Mouse (Mus musculus) right cerebral cortex, postnatal 10 days (tissue): ENCODE measurements around the gene Dcdc2b.

Experiments
- DNase-seq, 2 experiments: peaks; one replicate each; pipeline ENCODE4 v3.0.0; 2021; ENCODE audit warnings: low spot score in 2 of 2

Gene Dcdc2b

DNA sequence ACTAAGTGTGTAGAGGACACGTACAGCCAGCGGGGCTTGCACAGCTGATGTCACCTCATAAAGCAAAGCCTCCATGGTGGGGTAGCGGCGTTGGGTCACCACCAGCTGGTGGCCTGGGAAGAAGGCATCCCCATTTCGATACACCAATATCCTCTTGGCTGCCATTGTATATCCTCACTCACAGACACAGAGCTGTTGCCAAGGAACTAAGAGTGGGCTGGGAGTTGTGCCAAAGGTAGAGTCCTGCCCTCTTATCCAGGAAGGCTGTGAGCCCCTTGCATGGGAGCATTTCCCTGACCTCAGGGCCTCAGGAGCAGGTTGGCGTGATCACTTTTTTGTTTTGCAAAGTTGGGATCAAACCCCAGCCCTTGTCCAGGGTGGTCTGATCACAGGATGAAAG, at the start of gene Dcdc2b:
Gene Dcdc2b (minus strand): TSS at position 165 of the 400 bp plus-strand sequence.
- peak in 1 of 2 experiments; percentile 46 for DNase-seq

DNA sequence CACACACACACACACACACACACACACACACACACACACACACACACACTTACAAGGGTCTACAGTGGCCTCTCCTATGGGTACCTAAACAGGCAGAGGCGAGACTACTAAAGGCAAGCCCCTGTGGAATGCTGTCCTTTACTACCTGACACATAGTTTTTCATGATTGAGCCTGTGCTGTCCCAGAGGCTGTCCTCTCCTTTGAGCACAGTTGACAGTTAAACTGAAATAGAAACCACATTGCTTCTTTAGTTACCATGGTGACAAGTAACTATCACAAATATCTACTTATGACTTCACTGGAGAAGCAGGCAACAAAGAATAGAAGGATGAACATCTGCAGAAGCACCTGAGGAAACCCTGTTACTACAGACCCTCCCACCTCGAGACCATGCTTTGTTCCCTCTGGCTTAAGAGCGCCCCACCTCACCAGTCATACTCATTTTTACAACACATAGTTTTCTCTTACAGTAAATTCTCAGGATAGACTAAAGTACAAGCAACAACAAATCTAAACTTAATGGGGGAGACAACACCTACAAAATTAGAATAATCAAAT, 48.3 kb upstream of the Dcdc2b start:
- no peak for DNase-seq

DNA sequence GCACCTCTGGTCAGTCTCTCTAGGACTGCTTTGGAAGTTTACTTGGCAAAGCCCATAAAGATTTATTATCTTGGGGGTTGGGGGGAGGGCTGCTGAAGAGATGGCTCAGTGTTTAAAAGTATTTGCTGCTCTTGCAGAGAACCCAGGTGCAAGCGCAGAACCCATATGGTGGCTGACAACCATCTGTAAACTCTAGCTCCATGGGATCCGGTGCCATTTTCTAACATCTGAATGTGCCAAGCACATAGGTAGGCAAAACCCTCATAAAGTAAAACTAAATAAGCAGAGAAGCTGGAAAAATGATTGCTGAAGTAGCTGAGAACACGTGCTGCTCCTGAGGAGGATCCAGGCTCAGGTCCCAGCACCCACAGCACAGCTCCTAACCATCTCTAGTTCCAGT, 47.5 kb upstream of the Dcdc2b start:
- DNase-seq = no peak

DNA sequence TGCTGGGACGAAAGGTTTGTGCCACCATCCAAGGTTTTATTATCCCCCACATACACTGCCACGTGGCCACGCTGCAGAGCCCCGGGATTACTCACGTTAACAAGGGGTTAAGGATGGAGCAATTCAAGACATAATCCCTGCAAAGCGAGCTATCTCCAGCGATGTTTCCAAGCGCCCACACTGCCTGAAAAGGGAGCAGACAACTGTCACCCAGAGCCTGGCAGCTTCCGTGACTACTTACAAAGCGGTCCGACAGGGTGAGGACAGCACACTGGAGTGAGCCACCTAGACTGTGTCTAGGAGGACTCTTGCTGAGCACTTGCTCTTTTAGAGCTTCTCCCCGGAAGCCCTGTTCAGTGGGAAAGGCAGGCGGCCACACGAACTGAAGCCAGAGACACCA, 40.7 kb upstream of the Dcdc2b start:
- no peak for DNase-seq

DNA sequence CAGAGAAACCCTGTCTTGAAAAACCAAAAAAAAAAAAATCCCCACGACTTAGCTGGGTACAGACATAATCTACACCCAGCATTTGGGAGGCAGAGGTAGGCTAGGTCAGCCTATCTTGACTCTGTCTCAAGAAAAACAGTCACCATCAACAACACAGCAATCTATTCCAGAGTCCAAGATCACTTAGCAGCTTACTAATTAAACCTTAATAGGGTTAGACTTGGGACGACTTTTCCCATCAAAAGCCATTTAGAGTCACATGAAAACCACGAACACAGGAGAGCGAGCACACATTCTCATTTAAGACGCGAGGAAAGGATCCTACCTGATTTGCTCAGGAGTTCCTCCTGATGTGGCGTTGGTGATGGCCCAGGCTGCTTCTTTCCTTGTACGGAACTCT, 36.3 kb upstream of the Dcdc2b start:
- no peak for DNase-seq

DNA sequence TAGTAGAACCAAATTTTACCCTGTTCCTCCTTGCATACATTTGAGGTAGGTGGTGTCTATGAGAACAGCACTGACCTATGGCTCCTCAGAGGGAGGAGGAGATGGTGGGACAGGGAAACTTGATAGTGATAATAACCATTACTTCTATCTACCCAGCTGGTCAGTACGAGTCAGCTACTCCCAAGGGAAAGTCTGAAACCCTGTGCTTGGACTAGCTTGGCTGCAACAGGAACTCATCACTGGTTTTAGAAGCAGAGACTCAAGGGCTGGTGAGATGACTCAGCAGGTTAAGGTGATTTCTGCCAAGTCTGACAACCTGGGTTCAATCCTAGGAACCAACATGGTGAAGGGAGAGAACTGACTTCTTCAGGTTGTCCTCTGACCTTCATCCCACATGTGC, 34.6 kb upstream of the Dcdc2b start:
- no peak for DNase-seq

DNA sequence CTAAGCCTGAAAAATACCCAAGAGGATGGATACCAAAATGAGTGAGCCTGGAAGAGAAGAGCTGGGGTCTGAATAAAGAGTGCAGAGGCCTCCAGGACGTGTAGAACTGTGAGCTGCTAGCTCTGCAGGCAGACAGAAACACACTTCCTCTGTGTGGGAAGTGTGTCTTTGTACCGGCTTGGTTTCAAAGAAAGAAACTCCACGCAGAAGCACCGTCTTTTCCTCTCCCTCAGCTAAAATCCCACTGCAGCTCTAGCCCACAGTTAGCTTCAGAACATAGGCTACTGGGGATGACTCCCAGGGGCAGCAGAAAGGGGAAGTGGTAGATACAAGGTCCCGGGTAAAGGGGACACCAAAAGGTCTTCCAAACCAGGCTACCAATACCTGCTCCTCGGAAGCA, 31.1 kb upstream of the Dcdc2b start:
- DNase-seq = no peak

DNA sequence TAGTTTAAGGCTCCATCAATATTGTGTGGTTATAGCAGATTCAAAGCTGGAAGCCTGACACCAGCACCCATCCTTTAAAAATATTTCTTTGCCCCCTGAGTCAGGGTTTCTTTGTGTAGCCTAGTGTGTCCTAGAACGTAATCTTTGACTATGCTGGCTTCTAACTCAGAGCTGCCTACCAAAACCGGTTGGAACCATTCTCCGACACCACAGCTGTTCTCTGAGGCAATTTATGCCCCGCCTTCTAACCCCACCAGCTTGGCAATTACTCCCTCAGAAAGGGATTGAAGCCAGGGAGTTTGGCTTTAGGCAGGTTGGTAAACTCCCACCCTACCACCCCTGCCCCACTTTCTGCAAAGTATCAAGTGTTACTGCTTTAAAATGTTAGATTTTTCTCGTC, 27.7 kb upstream of the Dcdc2b start:
- no peak for DNase-seq

DNA sequence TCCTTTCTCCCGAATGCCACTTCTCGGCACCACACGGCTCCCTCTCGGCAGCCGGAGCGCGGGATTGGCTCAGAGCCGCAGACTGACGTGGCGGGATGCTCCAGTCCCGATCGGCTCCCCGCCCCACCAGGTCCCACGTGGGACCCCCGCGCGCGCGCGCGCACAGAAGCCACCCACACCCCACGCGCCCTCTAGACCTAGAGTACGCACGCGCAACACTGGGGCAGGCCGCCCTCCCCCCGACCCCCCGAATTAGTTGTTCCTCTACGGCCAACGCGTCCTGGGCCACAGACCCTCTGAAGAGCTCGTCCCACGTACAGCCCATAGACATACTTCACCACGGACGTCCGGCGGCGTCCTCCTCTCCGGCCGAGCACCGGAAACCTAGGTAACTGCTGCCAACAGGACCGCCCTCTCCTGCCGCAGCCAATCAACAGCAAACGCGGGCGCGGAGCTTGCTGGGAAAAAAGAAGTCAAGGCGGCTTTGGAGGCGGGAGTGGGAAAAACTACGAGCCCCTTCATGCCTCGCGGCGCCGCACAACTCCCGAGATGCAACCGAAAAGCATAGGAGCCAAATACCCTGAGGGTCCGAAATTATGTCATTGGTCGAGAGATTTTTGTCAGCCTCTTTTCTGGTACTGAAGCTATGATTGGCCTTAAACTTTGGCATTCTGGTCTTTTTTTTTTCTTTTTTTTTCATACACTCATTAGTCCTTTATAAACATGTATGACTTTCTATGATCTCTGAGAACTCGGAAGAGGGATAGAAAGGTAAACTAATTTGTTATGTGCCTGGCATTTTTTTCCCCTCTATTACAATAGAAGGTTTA, 26.8 kb upstream of the Dcdc2b start, which contains the start of gene Txlna:
Gene Txlna (minus strand): TSS at position 428 of the 830 bp plus-strand sequence.
- peak; percentile 98 to 99 for DNase-seq

DNA sequence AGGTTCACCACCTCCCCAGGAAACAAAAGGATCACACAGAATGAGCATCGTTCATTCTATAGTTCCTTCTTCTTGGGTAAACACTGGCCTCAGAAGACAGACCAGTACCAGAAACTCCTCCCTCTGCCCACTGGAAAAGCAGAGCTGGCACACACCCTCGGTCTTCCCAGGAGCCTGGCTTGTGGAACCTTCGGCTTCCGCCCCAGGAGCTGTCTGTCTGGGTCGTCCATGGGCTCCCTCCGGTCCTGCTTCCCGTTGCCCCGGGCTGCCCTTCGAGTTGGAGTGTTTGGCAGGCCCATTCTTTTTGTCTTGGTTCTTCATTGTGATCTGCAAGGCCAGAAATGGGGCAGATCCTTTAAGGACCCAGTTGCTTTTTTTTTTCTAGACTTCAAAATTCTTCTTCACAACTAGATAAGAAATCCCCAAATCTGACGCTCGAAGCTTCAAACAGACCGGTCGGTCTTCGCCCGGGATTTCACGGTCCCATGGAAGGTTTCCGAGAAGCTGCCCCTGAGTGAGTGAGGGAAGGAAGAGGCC, 26.1 kb upstream of the Dcdc2b start:
- DNase-seq = peak in 1 of 2 experiments; percentile 60

DNA sequence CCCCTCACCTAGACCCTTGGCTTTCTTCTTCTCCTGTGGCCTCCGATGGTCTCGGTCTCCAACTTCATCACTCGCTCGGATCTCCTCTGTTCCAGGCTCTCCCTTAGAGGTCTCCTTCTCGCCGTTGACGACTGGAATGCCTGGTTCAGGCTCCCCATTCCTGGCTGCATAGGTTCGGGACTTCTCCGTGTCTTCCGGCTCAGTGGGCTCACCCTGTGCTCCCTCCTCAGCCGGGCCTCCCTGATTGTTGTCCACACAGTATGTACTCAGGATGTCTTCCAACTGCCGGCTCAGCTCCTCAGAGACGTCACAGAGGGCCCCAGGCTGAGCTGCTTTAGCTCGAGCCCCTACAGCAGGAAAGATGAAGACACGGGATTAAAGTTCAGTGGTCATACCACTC, 25.2 kb upstream of the Dcdc2b start:
- no peak for DNase-seq

DNA sequence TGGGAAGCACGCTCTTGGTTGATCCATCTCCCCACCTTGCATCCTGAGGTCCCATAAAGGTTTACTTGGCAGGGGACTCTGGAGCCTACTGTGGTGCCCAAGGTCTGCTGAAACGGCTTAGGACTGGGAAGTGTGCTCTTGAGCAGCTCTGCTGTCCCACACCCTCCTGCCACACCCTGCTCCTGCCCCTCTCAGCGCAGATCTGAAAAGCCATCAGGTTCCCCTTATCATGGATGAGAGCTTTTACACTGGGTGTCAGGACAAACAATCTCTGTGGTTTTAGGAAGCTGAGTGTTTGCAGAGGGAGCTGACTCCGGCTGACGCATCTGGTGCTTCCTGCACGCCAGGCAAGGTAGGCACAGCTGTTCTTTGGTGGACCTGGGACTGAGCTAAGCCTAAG, 19.8 kb upstream of the Dcdc2b start:
- DNase-seq = no peak

DNA sequence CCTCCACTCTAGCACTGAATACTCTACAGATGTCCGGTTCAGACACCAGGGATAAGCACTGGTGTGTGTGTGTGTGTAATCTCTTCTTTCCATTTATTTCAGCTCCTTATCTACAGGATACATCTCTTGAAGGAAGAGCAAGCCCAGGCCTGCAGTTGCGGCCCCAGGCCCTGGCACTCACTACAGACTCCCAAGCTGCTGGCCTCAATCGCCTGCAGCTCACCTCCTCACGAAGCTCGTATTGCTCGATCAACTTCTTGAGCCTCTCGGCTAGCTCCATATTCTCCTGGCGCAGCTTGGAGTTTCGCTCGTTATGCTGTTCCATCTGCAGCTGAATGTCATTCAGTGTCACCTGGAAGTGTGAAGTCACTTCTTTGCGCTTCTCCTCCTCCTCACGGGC, 17.8 kb upstream of the Dcdc2b start:
- no peak for DNase-seq

DNA sequence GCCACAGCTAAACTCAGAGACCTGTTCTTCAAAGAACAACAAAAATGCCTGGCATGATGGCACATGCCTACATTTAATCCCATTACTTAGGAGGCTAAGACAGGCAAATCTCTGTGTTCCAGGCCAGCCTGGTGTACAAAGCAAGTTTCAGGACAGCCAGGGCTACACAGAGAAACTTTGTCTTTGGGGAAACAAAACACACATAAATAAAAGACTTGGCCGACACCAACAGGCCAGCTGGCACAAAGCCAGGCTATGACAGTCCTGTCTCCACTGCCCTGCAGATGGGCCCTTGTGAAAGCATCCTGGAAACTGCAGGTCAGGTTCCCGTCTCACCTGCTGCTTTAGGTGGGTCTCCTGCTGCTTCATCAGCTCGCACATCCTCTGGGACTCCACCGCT, 16.9 kb upstream of the Dcdc2b start:
- DNase-seq = peak in 1 of 2 experiments; percentile 59

DNA sequence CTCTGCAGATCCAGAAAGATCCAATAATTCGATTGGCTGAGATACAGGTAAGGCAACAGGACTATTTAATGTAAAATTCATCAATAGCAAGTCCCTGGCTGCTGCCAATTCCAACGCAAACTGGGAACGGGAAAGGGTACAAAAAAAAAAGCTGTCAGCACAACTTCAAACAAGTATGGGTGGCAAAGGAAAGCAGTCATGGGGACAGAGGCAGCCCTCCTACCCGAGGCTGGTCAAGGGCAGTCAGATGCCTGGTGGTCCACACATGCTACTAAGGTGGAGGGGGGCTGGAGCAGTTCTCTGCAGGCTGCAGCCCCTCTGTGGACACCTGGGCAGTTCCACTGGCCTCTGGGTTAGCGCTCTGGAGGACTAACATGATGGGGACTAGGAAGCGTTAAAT, 12.0 kb upstream of the Dcdc2b start:
- DNase-seq = no peak

DNA sequence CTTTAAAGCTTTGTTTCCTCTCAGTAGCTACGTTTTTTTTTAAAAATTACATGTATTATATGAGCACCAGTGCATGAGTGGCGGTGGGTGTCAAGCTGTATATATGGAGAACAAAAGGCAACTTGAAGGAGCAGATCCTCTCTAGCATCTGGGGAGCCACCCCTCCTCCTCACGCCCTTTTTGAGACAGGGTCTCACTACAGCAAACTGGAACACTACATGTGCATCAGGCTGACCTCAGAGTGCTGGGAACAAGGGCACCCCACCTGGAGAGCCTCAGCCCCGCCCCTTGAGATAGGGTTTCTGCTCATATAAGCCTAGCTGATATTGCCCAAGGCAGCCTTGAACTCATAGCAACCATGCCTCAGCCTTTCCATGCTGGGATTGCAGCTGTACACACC, 11.4 kb upstream of the Dcdc2b start:
- peak in 1 of 2 experiments; percentile 44 for DNase-seq

DNA sequence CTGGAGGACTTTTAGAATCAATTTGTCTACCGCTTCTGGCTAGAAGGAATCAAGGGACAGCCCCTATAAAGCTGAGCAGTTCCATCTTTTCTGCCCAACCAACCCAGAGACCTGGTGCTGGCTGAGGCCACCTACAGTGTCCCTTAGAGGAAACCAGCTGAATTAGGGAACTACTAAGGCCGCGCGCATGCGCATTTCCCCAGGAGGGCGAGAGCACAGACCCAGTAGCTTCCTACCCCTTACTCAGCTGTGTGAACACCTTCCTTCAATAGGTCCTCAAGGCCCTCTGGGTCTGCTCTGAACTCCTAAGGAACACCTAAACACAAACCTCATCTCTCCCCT, 10.9 kb upstream of the Dcdc2b start:
- DNase-seq = peak; percentile 80 to 82

DNA sequence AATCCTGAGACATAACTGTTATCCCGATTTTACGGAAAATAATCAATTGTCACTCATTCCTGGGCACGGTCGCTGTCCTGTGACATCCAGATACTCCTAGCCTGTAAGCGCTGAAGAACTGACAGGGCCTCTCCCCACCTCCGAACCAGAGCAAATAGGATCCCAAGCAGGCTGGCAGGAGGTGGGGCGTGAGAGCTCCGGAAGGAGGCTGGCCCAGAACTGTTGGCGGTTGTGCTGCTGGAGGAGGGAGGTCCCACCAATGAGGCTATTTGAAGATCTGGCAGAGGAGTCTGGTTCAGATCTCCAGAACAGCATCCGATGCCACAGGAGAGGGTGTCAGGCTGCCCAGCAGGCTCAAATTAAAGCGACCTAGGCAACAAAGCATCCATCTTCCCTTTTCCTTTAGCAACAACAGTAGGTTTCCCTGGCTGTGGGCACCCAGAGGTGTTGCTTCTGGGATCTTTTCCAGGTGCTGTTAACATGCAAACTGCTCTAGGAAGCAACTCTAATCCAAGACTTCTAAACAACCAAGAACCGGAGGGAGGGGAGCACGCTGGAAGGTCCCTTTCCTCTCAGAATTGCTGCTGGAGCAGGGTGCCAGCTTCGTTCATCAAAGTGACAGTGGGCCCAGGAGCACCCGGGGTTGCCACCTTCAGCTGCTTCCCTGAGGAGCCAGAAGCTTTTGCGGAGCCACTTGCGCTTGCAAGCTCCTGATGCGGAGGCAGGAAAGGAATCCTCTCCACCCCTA, 10.4 kb upstream of the Dcdc2b start:
- DNase-seq = peak; percentile 95 to 97

DNA sequence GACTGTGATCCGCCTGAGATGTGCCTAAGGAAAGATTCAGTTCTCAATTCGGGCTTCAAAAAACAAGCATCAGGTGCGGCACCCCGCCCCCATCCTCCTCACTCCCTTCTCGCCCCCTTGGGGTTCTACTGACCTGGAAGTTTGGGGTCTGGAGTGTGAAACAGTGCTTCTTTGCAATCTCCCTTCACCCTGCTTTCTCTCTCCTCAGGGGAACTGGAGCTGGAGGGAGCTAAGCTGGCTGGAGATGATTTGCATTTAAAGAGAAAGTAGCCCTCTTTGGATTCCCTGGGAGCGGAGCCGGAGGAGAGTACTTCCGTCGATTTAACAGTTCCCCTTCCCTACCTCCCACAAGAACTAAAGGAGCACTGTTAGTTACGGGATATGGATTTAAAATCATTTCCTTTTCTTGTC, 9.6 kb upstream of the Dcdc2b start, which contains the start of gene Ccdc28b:
Gene Ccdc28b (minus strand): TSS at position 267 of the 411 bp plus-strand sequence.
- DNase-seq = peak; percentile 71 to 77

DNA sequence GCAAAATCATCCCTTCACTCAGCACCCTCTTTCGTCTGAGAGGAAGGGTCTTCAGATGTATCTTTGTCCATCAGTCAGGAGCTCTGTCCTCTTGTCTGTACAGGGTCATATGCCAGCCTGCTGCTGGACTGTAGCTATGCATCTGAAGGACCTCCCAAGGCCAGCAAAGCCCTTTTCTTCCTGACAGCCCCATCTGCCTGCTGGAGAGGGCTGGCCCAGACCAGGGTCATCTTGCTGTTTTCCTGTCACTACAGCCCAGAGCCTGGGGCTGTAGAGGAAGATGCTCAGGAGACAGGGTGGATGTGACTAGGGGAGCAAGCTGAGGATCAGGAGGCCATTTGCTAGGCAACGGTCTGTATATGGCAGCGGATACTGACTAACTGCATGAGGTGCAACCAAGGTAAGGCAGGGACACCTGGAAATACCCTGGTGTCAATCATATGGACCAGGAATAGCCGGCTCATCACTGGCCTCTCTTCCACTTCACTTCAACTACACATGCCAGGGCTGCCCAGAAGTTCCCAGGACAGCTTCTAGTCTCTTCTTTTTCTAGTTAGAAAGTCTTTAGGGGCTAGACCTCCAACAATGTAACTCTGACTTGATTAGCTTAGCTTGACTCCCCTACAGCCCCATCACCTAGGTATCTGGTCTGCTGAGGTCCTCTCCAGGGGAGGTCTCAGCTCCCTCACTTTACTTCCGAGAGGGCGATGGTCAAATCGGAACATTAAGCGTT, 8.9 kb upstream of the Dcdc2b start:
- peak in 1 of 2 experiments; percentile 27 for DNase-seq

DNA sequence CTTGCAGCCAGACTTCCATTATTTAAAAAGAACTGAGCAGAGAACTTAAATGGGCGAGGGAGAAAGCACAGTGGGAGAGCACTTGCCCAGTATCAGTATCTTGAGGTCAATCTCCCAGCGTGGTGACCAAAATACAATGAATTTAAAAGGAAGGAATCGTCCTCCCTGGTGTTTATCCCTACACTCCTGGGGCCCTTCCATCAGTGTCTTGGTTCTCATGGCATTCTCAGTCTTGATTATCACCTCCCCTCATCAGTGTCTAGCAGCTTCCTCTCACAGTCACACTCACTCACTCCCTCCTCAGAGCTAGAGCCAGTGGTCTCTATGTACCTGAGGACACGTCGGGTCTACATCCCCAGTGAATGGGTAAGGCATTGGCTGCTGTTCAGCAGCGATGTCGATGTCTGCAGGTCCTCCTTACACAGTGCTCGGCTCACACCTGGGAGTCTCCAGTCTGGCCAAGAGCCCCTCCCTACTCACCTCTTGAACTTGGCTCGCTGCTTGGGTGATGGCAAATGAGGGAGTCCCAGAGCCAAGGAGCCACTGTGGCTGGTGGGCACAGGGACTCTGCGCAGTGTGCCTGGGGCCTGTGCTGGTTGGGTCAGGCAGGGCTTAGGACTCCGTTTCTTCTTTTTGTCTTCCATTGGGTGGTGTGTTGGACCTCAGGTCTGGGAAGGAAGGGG, 8.2 kb upstream of the Dcdc2b start:
- peak in 1 of 2 experiments; percentile 24 for DNase-seq
